Mouse (Mus musculus): ENCODE results near the gene Htr3a. TPM values are rescaled to one million over a fixed set of nuclear protein-coding genes. Genes with fewer than 3 reads are reported as not detected.

Gene Htr3a
- polyA plus RNA-seq, 1 experiment from 2014 or later = 1.3 TPM

DNA sequence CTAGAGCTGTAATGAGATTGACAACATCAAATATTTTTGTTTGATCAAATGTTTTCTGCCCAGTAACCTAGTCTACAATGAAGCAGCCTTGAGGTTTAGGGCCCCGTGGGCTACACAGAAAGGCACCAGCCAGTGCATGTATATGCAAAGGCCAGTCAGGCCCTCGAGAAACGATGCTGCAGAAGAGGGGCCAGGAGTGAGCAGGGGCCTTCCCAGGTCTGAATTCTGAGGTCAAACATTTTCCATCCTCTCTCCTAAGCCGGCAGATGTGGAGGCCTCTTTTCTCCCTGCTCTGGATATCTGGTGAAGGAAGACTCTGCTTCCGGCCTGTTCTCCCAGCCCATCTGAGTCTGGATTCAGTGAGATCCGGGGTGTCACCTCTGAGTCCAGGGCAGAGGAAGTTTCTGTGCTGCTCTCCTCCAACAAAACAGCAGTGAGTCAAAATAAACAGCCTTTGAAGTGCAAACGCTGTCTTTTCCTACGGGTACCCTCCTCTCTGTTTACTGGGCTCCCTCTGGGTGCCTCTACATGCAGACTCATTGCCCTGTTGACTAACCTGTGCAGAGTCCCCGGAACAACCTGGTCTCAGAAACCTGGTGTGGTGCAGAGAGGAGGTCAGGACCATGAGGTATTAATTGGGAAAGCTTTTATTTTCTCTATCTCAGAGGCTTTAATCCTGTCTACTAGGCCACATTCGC lies 50.9 kb downstream of the Htr3a start:
- Histone ChIP-seq H3K27me3 (ENCODE audit: control insufficient read depth, insufficient read depth, low read length) (no peaks in the 10 kb centered on the region), H3K4me2 (ENCODE audit: low read depth, low read length) (no peak overlapping the region), H3K9ac (ENCODE audit: low read length) (no peak overlapping the region), H3K27ac (ENCODE audit: low read length) (no peak overlapping the region), H3K9me3 (replicated peaks; ENCODE audit: control insufficient read depth, low read length) (no peaks in the 10 kb centered on the region), H3K36me3 (ENCODE audit: control insufficient read depth, insufficient read depth, low read length) (no peaks in the 10 kb centered on the region), H3K4me3 (replicated peaks; ENCODE audit: low read length) (no peak overlapping the region), H3K4me1 (ENCODE audit: control insufficient read depth, insufficient read depth, low read length) (no peaks in the 10 kb centered on the region; the same call in 1 of the 2 replicates)
- WGBS = 31% methylated on average over 10 of the region's 10 CpGs
- ATAC-seq (ENCODE audit: insufficient read depth, low FRiP score) = peak; percentile 24; the same call in 1 of the 2 replicates

DNA sequence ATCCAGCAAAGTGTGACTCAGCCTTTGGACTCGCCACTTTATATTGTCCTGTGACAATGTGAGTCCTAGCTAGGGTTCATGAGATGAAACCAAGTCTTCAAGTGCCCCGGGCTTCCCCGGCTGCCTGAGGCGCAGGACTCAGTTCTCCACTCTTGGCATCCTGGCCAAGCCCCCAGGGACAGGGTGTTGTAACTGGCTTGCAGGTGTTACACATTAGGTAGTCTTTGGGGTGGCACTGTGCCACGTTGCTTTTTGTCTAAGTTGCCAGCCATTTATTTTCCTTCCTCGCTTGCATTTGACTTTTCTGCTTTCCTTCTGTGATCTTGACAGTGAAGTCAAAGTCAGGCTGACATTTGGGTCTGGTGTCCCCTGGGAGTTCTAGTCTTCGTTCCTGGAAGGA lies 53.0 kb downstream of the Htr3a start:
- H3K9ac ChIP-seq (ENCODE audit: low read length) = no peak overlapping the region
- WGBS = 80% methylated on average over 7 of the region's 7 CpGs
- no peak overlapping the region for H3K4me3 ChIP-seq (replicated peaks; ENCODE audit: low read length)
- no peaks in the 10 kb centered on the region for H3K36me3 ChIP-seq (ENCODE audit: control insufficient read depth, insufficient read depth, low read length)
- H3K9me3 ChIP-seq (replicated peaks; ENCODE audit: control insufficient read depth, low read length) = no peaks in the 10 kb centered on the region
- ATAC-seq (ENCODE audit: insufficient read depth, low FRiP score) = no peak
- no peaks in the 10 kb centered on the region for H3K27me3 ChIP-seq (ENCODE audit: control insufficient read depth, insufficient read depth, low read length)
- no peak overlapping the region for H3K27ac ChIP-seq (ENCODE audit: low read length)
- no peak overlapping the region for H3K4me2 ChIP-seq (ENCODE audit: low read depth, low read length)
- no peaks in the 10 kb centered on the region; the same call in 1 of the 2 replicates for H3K4me1 ChIP-seq (ENCODE audit: control insufficient read depth, insufficient read depth, low read length)

DNA sequence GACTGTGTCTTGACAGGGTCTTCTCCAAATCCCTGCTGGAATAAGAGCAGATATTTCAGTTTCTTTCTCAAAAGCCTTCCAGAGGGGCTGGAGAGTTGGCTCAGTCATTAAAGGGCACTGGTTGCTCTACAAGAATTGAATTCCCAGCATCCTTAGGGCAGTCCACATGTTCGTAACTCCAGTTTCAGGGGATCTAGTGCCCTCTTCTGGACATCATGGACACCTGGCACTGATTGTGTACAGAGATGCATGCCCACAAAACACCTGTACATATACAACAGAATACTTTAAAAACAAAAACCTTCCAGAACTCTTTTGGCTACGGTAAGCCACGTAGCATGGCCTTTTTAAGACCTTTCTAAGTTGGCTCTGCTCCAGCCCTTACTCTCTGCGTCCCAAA lies 54.7 kb downstream of the Htr3a start:
- Histone ChIP-seq H3K4me1 (ENCODE audit: control insufficient read depth, insufficient read depth, low read length) (no peaks in the 10 kb centered on the region; the same call in 1 of the 2 replicates), H3K4me2 (ENCODE audit: low read depth, low read length) (no peak overlapping the region), H3K27ac (ENCODE audit: low read length) (no peak overlapping the region), H3K9me3 (replicated peaks; ENCODE audit: control insufficient read depth, low read length) (no peaks in the 10 kb centered on the region), H3K27me3 (ENCODE audit: control insufficient read depth, insufficient read depth, low read length) (no peaks in the 10 kb centered on the region), H3K4me3 (replicated peaks; ENCODE audit: low read length) (no peak overlapping the region), H3K36me3 (ENCODE audit: control insufficient read depth, insufficient read depth, low read length) (no peaks in the 10 kb centered on the region), H3K9ac (ENCODE audit: low read length) (no peak overlapping the region)
- no peak for ATAC-seq (ENCODE audit: insufficient read depth, low FRiP score)
- 81% methylated on average over 4 of the region's 4 CpGs for WGBS

DNA sequence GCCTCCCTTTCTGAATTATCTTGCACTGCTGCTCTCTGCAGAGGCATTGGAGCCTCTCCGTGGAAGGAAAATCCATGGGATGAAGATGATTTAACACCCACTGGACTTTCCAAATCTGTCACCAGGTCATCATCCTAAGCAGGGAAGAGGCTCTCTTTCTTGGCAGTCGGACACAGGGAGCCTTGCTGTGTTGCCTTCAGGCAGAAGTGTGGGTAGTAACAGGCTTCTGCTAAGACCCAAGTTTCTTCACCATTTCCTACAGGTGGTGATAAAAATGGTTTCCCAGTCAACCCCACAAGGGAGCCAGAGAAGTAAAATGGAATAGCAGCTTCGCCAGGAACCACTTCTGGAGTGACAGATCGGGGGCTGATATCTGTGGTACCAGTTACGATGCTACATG lies 61.4 kb downstream of the Htr3a start:
- no peak overlapping the region for H3K27ac ChIP-seq (ENCODE audit: low read length)
- ATAC-seq (ENCODE audit: insufficient read depth, low FRiP score) = no peak
- no peaks in the 10 kb centered on the region for H3K27me3 ChIP-seq (ENCODE audit: control insufficient read depth, insufficient read depth, low read length)
- 88% methylated on average over 5 of the region's 5 CpGs for WGBS
- H3K9me3 ChIP-seq (replicated peaks; ENCODE audit: control insufficient read depth, low read length) = no peaks in the 10 kb centered on the region
- no peaks in the 10 kb centered on the region for H3K36me3 ChIP-seq (ENCODE audit: control insufficient read depth, insufficient read depth, low read length)
- H3K4me1 ChIP-seq (ENCODE audit: control insufficient read depth, insufficient read depth, low read length) = no peaks in the 10 kb centered on the region
- no peak overlapping the region for H3K4me3 ChIP-seq (replicated peaks; ENCODE audit: low read length)
- no peak overlapping the region for H3K9ac ChIP-seq (ENCODE audit: low read length)
- H3K4me2 ChIP-seq (ENCODE audit: low read depth, low read length) = no peak overlapping the region

Other genes starting within 250 kb of the Htr3a start
- gene Zbtb16, start 74.9 kb downstream of the Htr3a start, polyA plus RNA-seq (2015; fragmentation: Nextera tagmentation; extraction: Ambion mirVana) = 5.1 and 5.9 TPM in 2 replicates
- 0.24 and 0.30 TPM in 2 replicates for gene Htr3b, start 53.9 kb upstream of the Htr3a start, polyA plus RNA-seq (2015; fragmentation: Nextera tagmentation; extraction: Ambion mirVana)
- 18.5 and 27.4 TPM in 2 replicates for gene Usp28, start 74.3 kb upstream of the Htr3a start, polyA plus RNA-seq (2015; fragmentation: Nextera tagmentation; extraction: Ambion mirVana)
- 34.9 and 35.9 TPM in 2 replicates for gene Zw10, start 144.5 kb upstream of the Htr3a start, polyA plus RNA-seq (2015; fragmentation: Nextera tagmentation; extraction: Ambion mirVana)
- gene Tmprss5, start 170.2 kb upstream of the Htr3a start, polyA plus RNA-seq (2015; fragmentation: Nextera tagmentation; extraction: Ambion mirVana) = 4.5 and 4.8 TPM in 2 replicates

Data from stomach, embryonic 16.5 days (tissue).